Mouse (Mus musculus) hematopoietic stem cell, adult 5-6 weeks (primary cell): ENCODE data around the gene Olfr149. TPM values are rescaled to one million over a fixed set of nuclear protein-coding genes. Genes with fewer than 3 reads are reported as not detected.
"Not testable (repeated sequence)": the region's sequence is repeated elsewhere in the genome, so short reads cannot be mapped to it uniquely, and the experiment has no call there.

Experiments used
- ATAC-seq, 2 experiments: fragments of 125-278 bp in 1 of 2; replicated peaks in 1 of 2; 2 replicates each; pipeline ENCODE4 v1.8.0; 2016 to 2017; ENCODE audit warnings: inconsistent platforms in 2 of 2, mild to moderate bottlenecking in 2 of 2, moderate number of reproducible peaks in 2 of 2, low read depth in 1 of 2, moderate TSS enrichment in 1 of 2; ENCODE audit not compliant: low FRiP score in 2 of 2, poor library complexity in 2 of 2, severe bottlenecking in 2 of 2, insufficient read depth in 1 of 2, low TSS enrichment in 1 of 2
- total RNA-seq: library from RNA; stranded (forward); fragments of 172-1452, 232-1000 nt; gene quantifications from 2 replicates; pipeline ENCODE4 v1.2.3, GENCODE M21; 2017

Gene Olfr149
- not detected in 2 replicates for total RNA-seq

GRCm38 (mm10) chr9:39707017-39707416 is at the start of gene Olfr149:
Gene Olfr149, minus strand, starts transcription at chr9:39707117.
- ATAC-seq: no peak

GRCm38 (mm10) chr9:39746428-39746827 is 39.5 kb upstream of the Olfr149 start:
- no peak for ATAC-seq

- no peak for ATAC-seq
Observed at GRCm38 (mm10) chr9:39745949-39746348, 39.0 kb upstream of the Olfr149 start, which contains the start of gene Olfr967. Gene Olfr967, plus strand, starts transcription at chr9:39746249.

- no peak for ATAC-seq
Observed at GRCm38 (mm10) chr9:39740741-39741140, 33.8 kb upstream of the Olfr149 start.

GRCm38 (mm10) chr9:39730678-39731077 is 23.8 kb upstream of the Olfr149 start, which contains the start of gene Olfr150:
Gene Olfr150, plus strand, starts transcription at chr9:39730978.
- no peak for ATAC-seq

- ATAC-seq: no peak
Observed at GRCm38 (mm10) chr9:39711053-39711452, 4.1 kb upstream of the Olfr149 start, which contains the start of gene Olfr965. Gene Olfr965, plus strand, starts transcription at chr9:39711353.

- no peak for ATAC-seq
Observed at GRCm38 (mm10) chr9:39708958-39709357, 2.0 kb upstream of the Olfr149 start.

- not testable (repeated sequence) for ATAC-seq
Observed at GRCm38 (mm10) chr9:39701123-39701522, 5.8 kb downstream of the Olfr149 start.

- peak; percentile 91 to 92 for ATAC-seq
Observed at GRCm38 (mm10) chr9:39679280-39679679, 27.6 kb downstream of the Olfr149 start.

GRCm38 (mm10) chr9:39678557-39678956 is 28.4 kb downstream of the Olfr149 start:
- no peak for ATAC-seq

GRCm38 (mm10) chr9:39674820-39675219 is 32.1 kb downstream of the Olfr149 start:
- ATAC-seq: no peak

- no peak for ATAC-seq
Observed at GRCm38 (mm10) chr9:39669723-39670122, 37.2 kb downstream of the Olfr149 start.

- ATAC-seq: no peak
Observed at GRCm38 (mm10) chr9:39666905-39667304, 40.0 kb downstream of the Olfr149 start, which contains the start of gene Olfr963. Gene Olfr963, plus strand, starts transcription at chr9:39667205.

- ATAC-seq: no peak
Observed at GRCm38 (mm10) chr9:39654756-39655396, 52.0 kb downstream of the Olfr149 start.

Other genes with a start within 250 kb of the Olfr149 start
- gene Olfr955, start 235.2 kb downstream of the Olfr149 start, total RNA-seq: not detected in 2 replicates
- not detected in 2 replicates for gene Olfr44, start 213.1 kb downstream of the Olfr149 start, total RNA-seq
- not detected in 2 replicates for gene Olfr957, start 191.3 kb downstream of the Olfr149 start, total RNA-seq
- gene Olfr958, start 153.1 kb downstream of the Olfr149 start, total RNA-seq: not detected in 2 replicates
- not detected in 2 replicates for gene Olfr959, start 131.5 kb downstream of the Olfr149 start, total RNA-seq
- not detected in 2 replicates for gene AW551984, start 102.7 kb downstream of the Olfr149 start, total RNA-seq
- not detected in 2 replicates for gene Olfr148, start 96.5 kb downstream of the Olfr149 start, total RNA-seq
- not detected in 2 replicates for gene Olfr960, start 85.7 kb downstream of the Olfr149 start, total RNA-seq
- gene Olfr961, start 62.0 kb downstream of the Olfr149 start, total RNA-seq: not detected in 2 replicates
- gene Olfr963, start 39.9 kb downstream of the Olfr149 start, total RNA-seq: not detected in 2 replicates
- not detected in 2 replicates for gene Olfr965, start 4.2 kb upstream of the Olfr149 start, total RNA-seq
- gene Olfr150, start 23.9 kb upstream of the Olfr149 start, total RNA-seq: not detected in 2 replicates
- gene Olfr967, start 39.1 kb upstream of the Olfr149 start, total RNA-seq: not detected in 2 replicates
- not detected in 2 replicates for gene Olfr968, start 76.1 kb upstream of the Olfr149 start, total RNA-seq
- gene Olfr969, start 83.8 kb upstream of the Olfr149 start, total RNA-seq: not detected in 2 replicates
- gene Olfr970, start 101.7 kb upstream of the Olfr149 start, total RNA-seq: not detected in 2 replicates
- not detected in 2 replicates for gene Olfr971, start 129.8 kb upstream of the Olfr149 start, total RNA-seq
- gene Olfr972, start 159.3 kb upstream of the Olfr149 start, total RNA-seq: not detected in 2 replicates
- gene Olfr229, start 200.2 kb upstream of the Olfr149 start, total RNA-seq: not detected in 2 replicates
- not detected in 2 replicates for gene Olfr974, start 230.4 kb upstream of the Olfr149 start, total RNA-seq
- not detected in 2 replicates for gene Olfr975, start 244.9 kb upstream of the Olfr149 start, total RNA-seq